Mouse (Mus musculus): ENCODE data around the gene Osbpl10. TPM values are rescaled to one million over a fixed set of nuclear protein-coding genes. Genes with fewer than 3 reads are reported as not detected.

Osbpl10 gene
- polyA plus RNA-seq, 1 experiment: 27.5 TPM

DNA sequence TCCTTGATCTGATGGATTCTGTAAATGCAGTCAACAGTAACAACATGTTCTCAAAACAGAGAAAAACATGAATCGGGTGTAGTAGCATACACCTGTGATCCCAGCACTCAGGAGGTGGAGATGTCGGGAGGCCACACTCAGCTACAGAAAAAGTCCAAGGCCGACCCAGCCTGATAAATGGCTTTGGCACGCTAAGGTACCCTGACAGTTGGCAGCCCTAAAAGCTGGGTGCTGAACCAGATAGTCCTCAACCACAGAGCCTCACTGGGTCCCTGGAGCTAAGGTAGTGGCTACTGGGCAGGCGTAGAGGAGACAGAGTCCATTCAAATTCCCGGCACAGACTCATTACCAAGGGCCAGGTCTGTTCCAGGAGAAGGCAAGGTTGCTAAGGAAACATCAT lies 222.9 kb downstream of the Osbpl10 start:
- Histone ChIP-seq H3K36me3 (ENCODE audit: control insufficient read depth, insufficient read depth, low read length) (0 out of 2 replicates have a peak, but pooled peaks cover 2% of the 10 kb centered on the region), H3K27ac (ENCODE audit: insufficient read depth, low read depth, low read length) (no peak overlapping the region), H3K4me3 (ENCODE audit: low read depth, low read length) (no peak overlapping the region), H3K4me1 (ENCODE audit: control insufficient read depth, insufficient read depth, insufficient read length, low read length) (peaks cover 6% of the 10 kb centered on the region; the same call in 1 of the 2 replicates), H3K27me3 (ENCODE audit: control insufficient read depth, insufficient read depth, low read length) (no peaks in the 10 kb centered on the region)
- WGBS: 91% methylated on average over 6 of the region's 6 CpGs
- TF ChIP-seq POLR2A (IDR thresholded peaks at IDR 0.05; ENCODE audit: low read depth, low read length) (no peak), CTCF (IDR thresholded peaks at IDR 0.05; ENCODE audit: extremely low read depth, insufficient read length, insufficient replicate concordance, low read depth, low read length) (no peak)

DNA sequence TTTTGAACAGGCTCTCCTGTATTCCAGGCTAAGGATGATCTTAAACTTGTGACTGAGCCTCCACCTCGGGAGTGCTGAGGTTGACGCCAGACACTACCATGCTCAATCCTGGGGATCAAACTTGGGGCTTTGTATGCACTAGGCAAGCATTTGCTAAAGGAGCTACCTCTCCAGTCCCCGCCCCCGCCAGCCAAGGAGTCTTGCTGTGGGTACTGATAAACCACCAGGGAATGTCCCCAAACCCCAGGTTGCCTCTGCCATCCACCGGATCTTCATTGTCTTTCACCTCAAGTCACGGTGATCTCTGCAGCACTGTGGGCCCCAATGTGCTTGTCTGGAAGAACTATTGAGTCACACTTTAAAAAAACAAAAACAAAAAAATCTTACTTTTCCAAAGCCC lies 224.8 kb downstream of the Osbpl10 start:
- TF ChIP-seq CTCF (IDR thresholded peaks at IDR 0.05; ENCODE audit: extremely low read depth, insufficient read length, insufficient replicate concordance, low read depth, low read length): no peak
- no peak for TF ChIP-seq POLR2A (IDR thresholded peaks at IDR 0.05; ENCODE audit: low read depth, low read length)
- peaks cover 6% of the 10 kb centered on the region; the same call in 1 of the 2 replicates for H3K4me1 ChIP-seq (ENCODE audit: control insufficient read depth, insufficient read depth, insufficient read length, low read length)
- H3K27me3 ChIP-seq (ENCODE audit: control insufficient read depth, insufficient read depth, low read length): no peaks in the 10 kb centered on the region
- H3K36me3 ChIP-seq (ENCODE audit: control insufficient read depth, insufficient read depth, low read length): 0 out of 2 replicates have a peak, but pooled peaks cover 2% of the 10 kb centered on the region
- 79% methylated on average over 6 of the region's 6 CpGs for WGBS
- no peak overlapping the region for H3K4me3 ChIP-seq (ENCODE audit: low read depth, low read length)
- no peak overlapping the region for H3K27ac ChIP-seq (ENCODE audit: insufficient read depth, low read depth, low read length)

DNA sequence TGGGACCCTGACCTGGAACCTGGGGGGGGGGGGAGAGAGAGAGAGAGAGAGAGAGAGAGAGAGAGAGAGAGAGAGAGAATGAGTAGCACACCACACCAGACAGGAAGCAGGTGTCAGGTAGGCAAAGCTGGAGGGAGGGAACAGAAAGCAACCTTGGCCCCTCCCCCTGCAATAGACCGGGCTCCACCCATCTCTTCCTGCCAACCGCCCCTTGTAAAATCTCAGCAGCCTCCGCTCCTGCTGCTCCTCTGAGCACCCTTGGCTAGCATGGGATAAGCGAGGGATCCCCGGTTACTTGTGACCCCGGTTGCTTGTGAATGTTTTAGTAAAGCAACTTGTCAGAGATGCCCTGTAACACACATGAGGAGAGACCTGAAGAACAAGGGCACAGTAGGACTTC lies 227.1 kb downstream of the Osbpl10 start:
- no peak for TF ChIP-seq CTCF (IDR thresholded peaks at IDR 0.05; ENCODE audit: extremely low read depth, insufficient read length, insufficient replicate concordance, low read depth, low read length)
- no peak for TF ChIP-seq POLR2A (IDR thresholded peaks at IDR 0.05; ENCODE audit: low read depth, low read length)
- 7% methylated on average over 6 of the region's 6 CpGs for WGBS
- peaks cover 6% of the 10 kb centered on the region; the same call in 1 of the 2 replicates for H3K4me1 ChIP-seq (ENCODE audit: control insufficient read depth, insufficient read depth, insufficient read length, low read length)
- no peaks in the 10 kb centered on the region for H3K27me3 ChIP-seq (ENCODE audit: control insufficient read depth, insufficient read depth, low read length)
- no peak overlapping the region for H3K27ac ChIP-seq (ENCODE audit: insufficient read depth, low read depth, low read length)
- H3K4me3 ChIP-seq (ENCODE audit: low read depth, low read length): no peak overlapping the region
- H3K36me3 ChIP-seq (ENCODE audit: control insufficient read depth, insufficient read depth, low read length): 0 out of 2 replicates have a peak, but pooled peaks cover 2% of the 10 kb centered on the region

DNA sequence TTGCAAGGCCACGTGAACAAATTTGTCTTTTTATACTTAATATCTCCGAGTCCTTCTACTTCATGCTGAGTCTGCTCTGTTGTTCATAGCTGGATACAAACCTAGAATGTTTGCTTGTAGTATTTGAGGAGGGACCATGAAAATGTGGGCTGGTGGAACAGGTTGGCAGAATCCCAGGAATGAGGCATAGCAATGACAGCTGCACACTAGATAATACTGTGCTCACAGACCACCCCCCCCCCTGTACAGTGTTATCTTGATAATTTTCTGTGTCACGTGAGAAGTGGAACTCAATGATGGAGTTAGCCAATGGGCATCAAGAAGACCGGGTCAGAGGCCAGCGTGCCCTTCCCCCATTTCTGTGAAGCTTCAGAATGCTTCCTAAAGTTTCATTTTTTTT lies 227.8 kb downstream of the Osbpl10 start:
- Histone ChIP-seq H3K4me1 (ENCODE audit: control insufficient read depth, insufficient read depth, insufficient read length, low read length) (peaks cover 6% of the 10 kb centered on the region; the same call in 1 of the 2 replicates), H3K27ac (ENCODE audit: insufficient read depth, low read depth, low read length) (no peak overlapping the region), H3K4me3 (ENCODE audit: low read depth, low read length) (no peak overlapping the region), H3K27me3 (ENCODE audit: control insufficient read depth, insufficient read depth, low read length) (no peaks in the 10 kb centered on the region), H3K36me3 (ENCODE audit: control insufficient read depth, insufficient read depth, low read length) (0 out of 2 replicates have a peak, but pooled peaks cover 2% of the 10 kb centered on the region)
- TF ChIP-seq CTCF (IDR thresholded peaks at IDR 0.05; ENCODE audit: extremely low read depth, insufficient read length, insufficient replicate concordance, low read depth, low read length): no peak
- no peak for TF ChIP-seq POLR2A (IDR thresholded peaks at IDR 0.05; ENCODE audit: low read depth, low read length)
- 69% methylated on average over 5 of the region's 5 CpGs for WGBS

DNA sequence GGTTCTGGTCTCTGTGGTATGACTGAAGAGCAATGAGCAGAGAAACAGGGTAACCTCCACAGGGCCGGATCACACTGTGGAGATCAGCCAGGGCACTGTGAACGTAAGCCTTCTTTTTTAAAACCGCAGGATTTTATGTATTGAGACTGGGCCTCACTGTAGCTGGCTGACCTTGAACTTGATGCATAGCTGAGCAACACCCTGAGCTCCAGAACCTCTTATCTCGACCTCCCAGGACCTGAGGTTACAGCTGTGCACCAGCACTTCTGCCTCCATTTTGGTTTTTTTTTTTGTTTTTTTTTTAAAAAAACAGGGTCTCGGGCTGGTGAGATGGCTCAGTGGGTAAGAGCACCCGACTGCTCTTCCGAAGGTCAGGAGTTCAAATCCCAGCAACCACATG lies 231.4 kb downstream of the Osbpl10 start:
- 90% methylated on average over 7 of the region's 7 CpGs for WGBS
- no peaks in the 10 kb centered on the region for H3K27me3 ChIP-seq (ENCODE audit: control insufficient read depth, insufficient read depth, low read length)
- peaks cover 6% of the 10 kb centered on the region; the same call in 1 of the 2 replicates for H3K4me1 ChIP-seq (ENCODE audit: control insufficient read depth, insufficient read depth, insufficient read length, low read length)
- H3K27ac ChIP-seq (ENCODE audit: insufficient read depth, low read depth, low read length): no peak overlapping the region
- TF ChIP-seq CTCF (IDR thresholded peaks at IDR 0.05; ENCODE audit: extremely low read depth, insufficient read length, insufficient replicate concordance, low read depth, low read length): no peak
- TF ChIP-seq POLR2A (IDR thresholded peaks at IDR 0.05; ENCODE audit: low read depth, low read length): no peak
- no peak overlapping the region for H3K4me3 ChIP-seq (ENCODE audit: low read depth, low read length)
- H3K36me3 ChIP-seq (ENCODE audit: control insufficient read depth, insufficient read depth, low read length): 0 out of 2 replicates have a peak, but pooled peaks cover 2% of the 10 kb centered on the region

DNA sequence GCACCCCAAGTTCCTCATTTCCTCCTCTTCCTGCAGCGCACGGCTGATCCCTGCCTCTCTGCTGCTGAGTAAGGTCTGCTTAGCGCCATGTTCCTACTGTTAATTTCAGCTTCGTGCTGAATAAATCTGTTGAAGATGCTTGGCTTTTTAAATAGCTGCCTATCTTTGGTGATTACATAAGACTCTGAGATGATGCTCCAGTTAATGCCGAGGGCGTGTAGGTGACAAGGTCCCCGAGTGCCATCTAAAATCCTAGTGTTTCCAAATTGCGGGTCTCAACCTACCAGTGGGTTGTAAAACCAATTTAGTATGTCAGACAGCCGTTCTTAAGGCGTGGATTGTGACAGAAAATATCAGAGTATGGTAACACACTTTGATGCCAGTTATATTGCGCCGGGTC lies 232.2 kb downstream of the Osbpl10 start:
- no peaks in the 10 kb centered on the region for H3K27me3 ChIP-seq (ENCODE audit: control insufficient read depth, insufficient read depth, low read length)
- H3K36me3 ChIP-seq (ENCODE audit: control insufficient read depth, insufficient read depth, low read length): 0 out of 2 replicates have a peak, but pooled peaks cover 2% of the 10 kb centered on the region
- TF ChIP-seq CTCF (IDR thresholded peaks at IDR 0.05; ENCODE audit: extremely low read depth, insufficient read length, insufficient replicate concordance, low read depth, low read length) (no peak), POLR2A (IDR thresholded peaks at IDR 0.05; ENCODE audit: low read depth, low read length) (no peak)
- 86% methylated on average over 12 of the region's 12 CpGs for WGBS
- no peak overlapping the region for H3K4me3 ChIP-seq (ENCODE audit: low read depth, low read length)
- peaks cover 1% of the 10 kb centered on the region; the same call in 1 of the 2 replicates for H3K4me1 ChIP-seq (ENCODE audit: control insufficient read depth, insufficient read depth, insufficient read length, low read length)
- H3K27ac ChIP-seq (ENCODE audit: insufficient read depth, low read depth, low read length): no peak overlapping the region

DNA sequence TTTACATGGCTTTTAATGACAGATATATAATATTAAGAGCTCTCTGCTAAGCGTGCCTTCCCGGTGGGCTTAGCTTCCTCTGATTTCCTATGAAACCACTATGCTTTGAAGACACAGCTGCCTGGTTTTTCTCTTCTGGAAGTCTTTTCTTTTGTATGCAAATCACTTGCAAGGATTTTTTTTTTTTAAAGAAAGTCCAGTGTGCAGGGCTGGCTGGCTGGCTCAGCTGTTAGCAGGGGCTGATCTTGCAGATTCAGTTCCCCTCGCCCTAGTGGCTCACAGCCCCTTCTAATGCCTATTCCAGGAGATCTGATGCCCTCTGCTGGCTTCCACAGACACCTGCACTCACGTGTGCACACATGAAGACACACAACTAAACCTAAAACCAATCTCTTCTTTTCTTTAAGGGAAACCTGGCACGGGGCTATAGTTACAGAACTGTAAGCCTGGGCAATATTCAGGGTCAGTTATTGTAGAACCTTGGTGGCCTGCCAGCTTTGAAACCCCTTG lies 235.4 kb downstream of the Osbpl10 start:
- Histone ChIP-seq H3K36me3 (ENCODE audit: control insufficient read depth, insufficient read depth, low read length) (peaks cover 3% of the 10 kb centered on the region), H3K4me1 (ENCODE audit: control insufficient read depth, insufficient read depth, insufficient read length, low read length) (no peaks in the 10 kb centered on the region), H3K4me3 (ENCODE audit: low read depth, low read length) (no peak overlapping the region), H3K27me3 (ENCODE audit: control insufficient read depth, insufficient read depth, low read length) (no peaks in the 10 kb centered on the region), H3K27ac (ENCODE audit: insufficient read depth, low read depth, low read length) (no peak overlapping the region)
- no peak for TF ChIP-seq POLR2A (IDR thresholded peaks at IDR 0.05; ENCODE audit: low read depth, low read length)
- TF ChIP-seq CTCF (IDR thresholded peaks at IDR 0.05; ENCODE audit: extremely low read depth, insufficient read length, insufficient replicate concordance, low read depth, low read length): no peak
- WGBS: 92% methylated on average over 5 of the region's 5 CpGs

Data from small intestine, adult 2 months (tissue).